16 mouse cellular contexts compared by ENCODE assay signal in the genomic region with DNA sequence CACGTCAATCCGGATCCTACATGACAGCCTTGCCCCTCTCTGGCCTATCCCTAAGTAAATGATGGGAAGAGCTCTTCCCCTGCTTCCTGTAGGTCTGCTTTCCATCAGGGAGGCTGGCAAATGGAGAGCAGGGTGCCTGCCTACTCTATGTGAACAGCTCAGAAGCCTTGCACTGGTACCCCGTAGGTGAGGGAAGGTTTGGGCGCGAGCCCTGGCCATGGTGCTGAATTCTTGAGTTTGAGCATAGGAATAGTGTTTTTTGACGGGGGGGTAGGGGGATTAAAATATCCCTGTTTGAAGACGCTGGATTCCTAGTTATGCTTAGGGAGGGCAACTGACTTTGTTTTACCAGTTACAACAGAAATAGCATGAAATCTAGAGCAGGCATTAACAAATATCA.
DNase-seq lines count a peak whose midpoint lies in the region; ATAC-seq and TF ChIP-seq lines count a peak whose summit lies in the region.
"Had no signal": no experiment of that assay in that cellular context is flagged by ENCODE, and none has a peak within 500 bp of the region (broad histone marks: within the 10 kb centered on the region; RNA-seq: fewer than 3 reads in every experiment).

No protein-coding gene starts in this region.

- H3K36me3 ChIP-seq in MEL (ENCODE audit: control insufficient read depth in 1 of 2, insufficient read depth in 2 of 2, low read length in 2 of 2): no peaks in the 10 kb centered on the region
- no peaks in the 10 kb centered on the region for H3K36me3 ChIP-seq in embryonic facial prominence, embryonic 10.5 days (replicated peaks)
- H3K36me3 ChIP-seq in midbrain, embryonic 11.5 days (ENCODE audit: control insufficient read depth, insufficient read depth, low read length): no peaks in the 10 kb centered on the region
- H3K36me3 ChIP-seq: heart, embryonic 15.5 days; limb, embryonic 13.5 days; stomach, embryonic 15.5 days had no signal

- H3K9me3 ChIP-seq in MEL (replicated peaks; ENCODE audit: insufficient read depth, low read length): no peaks in the 10 kb centered on the region
- H3K9me3 ChIP-seq in embryonic facial prominence, embryonic 10.5 days: no peaks in the 10 kb centered on the region
- no peaks in the 10 kb centered on the region for H3K9me3 ChIP-seq in midbrain, embryonic 11.5 days (ENCODE audit: control insufficient read depth, low read length)
- H3K9me3 ChIP-seq: heart, embryonic 15.5 days; limb, embryonic 13.5 days; stomach, embryonic 15.5 days had no signal

- no peaks in the 10 kb centered on the region for H3K4me1 ChIP-seq in MEL (ENCODE audit: control insufficient read depth in 1 of 2, insufficient read depth in 2 of 2, low read length in 2 of 2)
- H3K4me1 ChIP-seq in embryonic facial prominence, embryonic 10.5 days: no peaks in the 10 kb centered on the region
- no peaks in the 10 kb centered on the region for H3K4me1 ChIP-seq in midbrain, embryonic 11.5 days (ENCODE audit: control insufficient read depth, insufficient read depth, low read length)
- H3K4me1 ChIP-seq: heart, embryonic 15.5 days; limb, embryonic 13.5 days; stomach, embryonic 15.5 days had no signal

- no peak overlapping the region for H3K9ac ChIP-seq in MEL (ENCODE audit: control insufficient read depth, low read depth, low read length, poor library complexity, severe bottlenecking)
- H3K9ac ChIP-seq in midbrain, embryonic 11.5 days (ENCODE audit: low read length): no peak overlapping the region
- H3K9ac ChIP-seq: heart, embryonic 15.5 days; limb, embryonic 13.5 days; stomach, embryonic 15.5 days had no signal

- H3K79me2 ChIP-seq in MEL (ENCODE audit: control insufficient read depth, insufficient read depth, low read length, poor library complexity): no peaks in the 10 kb centered on the region

- H3K27me3 ChIP-seq in MEL (ENCODE audit: control insufficient read depth in 1 of 2, insufficient read depth in 2 of 2, low read length in 2 of 2): no peaks in the 10 kb centered on the region
- H3K27me3 ChIP-seq in embryonic facial prominence, embryonic 10.5 days (replicated peaks; ENCODE audit: low read depth, poor library complexity, severe bottlenecking): no peaks in the 10 kb centered on the region
- H3K27me3 ChIP-seq in midbrain, embryonic 11.5 days (ENCODE audit: control insufficient read depth, insufficient read depth, low read length): no peaks in the 10 kb centered on the region
- H3K27me3 ChIP-seq: heart, embryonic 15.5 days; limb, embryonic 13.5 days; stomach, embryonic 15.5 days had no signal

- no peak for TF ChIP-seq POLR2A in MEL (IDR thresholded peaks at IDR 0.05; ENCODE audit: control insufficient read depth in 1 of 2, insufficient read depth in 1 of 2, low read depth in 1 of 2, low read length in 2 of 2, poor library complexity in 1 of 2)

- no peak overlapping the region for H3K27ac ChIP-seq in MEL (ENCODE audit: control insufficient read depth, low read depth, low read length)
- H3K27ac ChIP-seq in embryonic facial prominence, embryonic 10.5 days (replicated peaks): no peak overlapping the region
- H3K27ac ChIP-seq in midbrain, embryonic 11.5 days (ENCODE audit: low read depth, low read length): no peak overlapping the region
- H3K27ac ChIP-seq: heart, embryonic 15.5 days; limb, embryonic 13.5 days; stomach, embryonic 15.5 days had no signal

- 43% methylated on average over 7 of the region's 7 CpGs for WGBS in embryonic facial prominence, embryonic 10.5 days
- WGBS in midbrain, embryonic 11.5 days: 49% methylated on average over 7 of the region's 7 CpGs

- no peak for TF ChIP-seq EP300 in MEL (IDR thresholded peaks at IDR 0.05; ENCODE audit: low read depth in 1 of 2, low read length in 2 of 2)

- DNase-seq in kidney, postnatal 4 days: peak; percentile 66 to 71
- no peak for DNase-seq in kidney, adult 18-20 months
- DNase-seq in ES-CJ7 (ENCODE audit: low read depth, low spot score) (peak; percentile 12), MEL (ENCODE audit: low read depth, low spot score) (peak; percentile 3)
- DNase-seq in embryonic facial prominence, embryonic 10.5 days (ENCODE audit: low spot score): peak; percentile 64
- DNase-seq in cerebellum, postnatal 10 days: no peak
- no peak for DNase-seq in spleen, postnatal 4 days (ENCODE audit: low spot score in 2 of 2)
- no peak for DNase-seq in midbrain, embryonic 11.5 days (ENCODE audit: low spot score, missing footprints)
- DNase-seq: cerebellum, adult 8-10 months; gastrocnemius, postnatal 10 days; right cerebral cortex, postnatal 14 days had no signal

- no peak for TF ChIP-seq CTCF in MEL (IDR thresholded peaks at IDR 0.05 in 2 of 3, conservative IDR thresholded peaks at IDR 0.05 in 1 of 3; ENCODE audit: control insufficient read depth in 1 of 3, insufficient read depth in 1 of 3, low read depth in 2 of 3, low read length in 3 of 3, poor library complexity in 1 of 3, severe bottlenecking in 1 of 3)

- no peak for TF ChIP-seq RAD21 in MEL (IDR thresholded peaks at IDR 0.05; ENCODE audit: low read depth, low read length)

- ATAC-seq in midbrain, embryonic 11.5 days (ENCODE audit: low FRiP score): no peak
- ATAC-seq: intestine, postnatal 0 days had no signal

- H3K4me3 ChIP-seq in MEL (ENCODE audit: control insufficient read depth in 1 of 2, insufficient read depth in 1 of 2, low read depth in 2 of 2, low read length in 2 of 2): no peak overlapping the region
- H3K4me3 ChIP-seq in embryonic facial prominence, embryonic 10.5 days: no peak overlapping the region
- H3K4me3 ChIP-seq in midbrain, embryonic 11.5 days (ENCODE audit: low read depth, low read length): no peak overlapping the region
- H3K4me3 ChIP-seq: erythroblast, embryonic 14.5 days; heart, embryonic 15.5 days; limb, embryonic 13.5 days; stomach, embryonic 15.5 days had no signal

- no peak overlapping the region for H3K4me2 ChIP-seq in midbrain, embryonic 11.5 days
- H3K4me2 ChIP-seq: heart, embryonic 15.5 days; limb, embryonic 13.5 days; stomach, embryonic 15.5 days had no signal

TF ChIP-seq in MEL, 35 proteins besides CTCF, POLR2A, EP300 and RAD21:
- TF ChIP-seq TCF12 (IDR thresholded peaks at IDR 0.05; ENCODE audit: low read depth, low read length) (no peak), KAT2A (conservative IDR thresholded peaks at IDR 0.05; ENCODE audit: low read depth, low read length) (no peak), ZNF384 (IDR thresholded peaks at IDR 0.05; ENCODE audit: low read depth, low read length) (no peak), ZC3H11A (IDR thresholded peaks at IDR 0.05; ENCODE audit: low read depth, low read length) (no peak), BHLHE40 (IDR thresholded peaks at IDR 0.05; ENCODE audit: borderline replicate concordance, low read depth, low read length) (no peak), UBTF (IDR thresholded peaks at IDR 0.05; ENCODE audit: borderline replicate concordance, insufficient read depth, low read depth, low read length) (no peak), MAX (IDR thresholded peaks at IDR 0.05; ENCODE audit: low read length) (no peak), RCOR1 (IDR thresholded peaks at IDR 0.05; ENCODE audit: low read depth, low read length) (no peak), ETS1 (IDR thresholded peaks at IDR 0.05; ENCODE audit: low read depth, low read length) (no peak)

Comparison
In these comparisons a context has a peak if more than half of its experiments do, and no peak if none do; other contexts are left out.
1. DNase-seq: peak in kidney, postnatal 4 days (2 of 2), ES-CJ7 (single experiment), MEL (single experiment) and embryonic facial prominence, embryonic 10.5 days (single experiment); none in kidney, adult 18-20 months (single experiment), cerebellum, postnatal 10 days (0 of 2), spleen, postnatal 4 days (0 of 2) and midbrain, embryonic 11.5 days (single experiment).